Mouse (Mus musculus) ovary, adult 18-20 months (tissue): ENCODE data around the gene Atp6v1g1.

Experiments used
- DNase-seq: peaks from one replicate; pipeline ENCODE4 v3.0.0; 2022; ENCODE audit warnings: low spot score, mixed read lengths

Atp6v1g1 gene

DNA sequence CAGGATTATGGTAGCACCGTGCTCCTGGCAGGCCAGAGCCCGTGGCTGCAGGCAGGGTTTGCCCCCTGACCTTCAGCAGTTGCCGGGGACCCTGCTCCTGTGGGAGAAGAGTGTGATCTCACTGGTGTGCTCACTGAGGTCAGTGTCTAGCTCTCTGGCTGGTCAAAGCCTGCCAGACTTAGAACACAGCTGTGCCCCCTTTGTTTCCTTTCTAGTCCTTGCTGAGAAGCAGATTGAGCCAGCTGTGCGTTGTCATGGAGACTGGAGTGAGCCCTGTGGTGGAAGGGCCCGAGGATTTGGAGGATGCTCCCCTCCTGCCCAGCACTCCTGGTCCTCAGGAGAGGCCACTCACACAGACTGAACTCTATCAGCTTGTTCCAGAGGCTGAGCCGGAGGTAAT is 35.5 kb downstream of the Atp6v1g1 start:
- DNase-seq = no peak

DNA sequence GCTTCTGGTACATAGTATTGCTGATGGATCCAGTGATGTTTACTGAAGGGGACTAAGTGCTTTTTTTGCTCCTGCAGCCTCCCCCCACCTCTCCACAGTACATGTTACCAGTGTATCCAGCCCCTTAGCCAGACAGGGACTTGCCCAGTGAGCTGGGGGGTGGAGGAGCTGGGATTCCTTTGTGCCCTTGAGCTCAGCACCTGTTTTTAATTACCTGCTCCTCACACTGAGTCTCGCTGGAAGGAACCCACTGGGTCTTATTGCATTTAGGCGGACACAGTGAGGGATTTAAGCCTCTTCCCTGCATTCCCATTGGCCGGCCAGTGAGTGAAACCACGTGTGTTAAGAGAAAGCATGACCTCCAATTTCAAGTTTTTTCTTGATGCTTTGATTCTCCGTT is 38.0 kb downstream of the Atp6v1g1 start:
- no peak for DNase-seq

DNA sequence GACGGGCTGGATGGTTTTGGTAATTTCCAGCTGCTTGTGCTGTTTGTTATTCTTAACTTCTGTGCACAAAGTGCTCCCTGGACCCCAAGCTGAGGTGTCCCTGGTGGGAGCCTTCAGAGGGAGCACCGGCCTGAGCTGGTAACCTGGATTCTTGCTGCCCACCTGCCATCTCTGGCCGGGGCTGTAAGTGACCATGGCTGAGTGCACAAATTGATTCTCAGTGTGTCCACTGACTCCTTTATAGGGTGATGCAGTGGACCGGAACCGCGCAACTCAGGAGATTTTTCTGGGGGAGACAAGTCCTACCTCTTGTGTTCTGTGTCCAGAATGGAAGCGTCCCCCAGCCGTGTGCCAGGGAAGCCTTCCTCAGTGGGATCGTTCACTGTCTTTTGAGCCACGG is 40.6 kb downstream of the Atp6v1g1 start:
- no peak for DNase-seq

DNA sequence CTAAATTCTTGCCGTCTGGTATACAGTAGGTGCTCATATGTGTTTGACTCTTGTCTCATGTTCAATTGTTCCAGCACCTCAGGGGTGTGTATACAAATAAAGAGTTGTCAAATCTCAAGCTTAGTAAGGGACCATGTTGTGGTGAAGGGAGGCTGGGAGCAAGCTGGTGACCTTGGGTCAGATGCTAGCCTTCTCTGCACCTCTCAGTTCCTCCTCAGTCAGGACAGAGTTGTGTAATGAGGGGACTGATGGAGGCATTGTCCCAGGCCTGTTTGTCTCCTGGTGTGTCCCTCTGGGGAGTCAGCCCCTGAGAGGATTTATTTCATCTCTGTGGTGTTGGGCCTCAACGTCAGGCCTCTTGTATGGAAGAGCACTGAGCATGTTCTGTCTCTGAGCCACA is 41.7 kb downstream of the Atp6v1g1 start:
- no peak for DNase-seq

DNA sequence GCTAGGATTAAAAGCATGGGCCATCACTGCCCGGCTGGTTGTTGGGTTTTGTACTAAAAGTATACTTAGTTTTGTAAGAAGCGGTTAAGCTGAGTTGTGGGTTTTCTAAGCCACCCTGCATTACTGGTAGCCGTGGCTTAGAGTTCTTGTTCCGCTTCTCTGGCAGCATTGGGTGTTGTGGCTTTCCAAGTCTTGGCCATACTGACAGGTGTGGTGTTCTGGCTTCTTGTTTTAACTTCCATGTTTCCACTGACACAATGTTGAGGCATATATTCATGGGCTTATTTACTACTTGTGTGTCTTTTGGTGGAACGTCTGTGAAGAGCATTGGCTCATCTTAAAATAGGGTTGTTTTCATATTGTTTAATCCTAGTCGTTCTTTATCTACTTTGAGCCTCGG is 45.4 kb downstream of the Atp6v1g1 start:
- DNase-seq = no peak

DNA sequence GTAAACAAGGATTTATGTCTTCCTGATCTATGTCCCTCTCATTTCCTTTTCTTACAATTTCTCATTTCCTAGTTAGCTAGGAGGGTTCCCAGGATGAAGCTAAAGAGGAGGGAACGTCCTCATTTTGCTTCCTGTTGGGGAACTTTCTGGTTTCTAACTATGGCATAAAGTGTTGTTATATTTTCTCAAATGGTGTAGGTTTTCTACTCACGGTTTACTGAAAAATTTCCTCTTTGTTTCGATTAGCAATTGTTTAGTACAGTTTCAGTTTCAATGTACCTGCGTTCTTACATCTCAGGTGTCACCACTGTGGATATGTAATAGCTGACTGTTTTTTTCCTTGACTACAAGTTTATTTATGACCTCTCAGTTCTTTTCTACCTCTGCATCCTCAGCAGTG is 46.0 kb downstream of the Atp6v1g1 start:
- no peak for DNase-seq

DNA sequence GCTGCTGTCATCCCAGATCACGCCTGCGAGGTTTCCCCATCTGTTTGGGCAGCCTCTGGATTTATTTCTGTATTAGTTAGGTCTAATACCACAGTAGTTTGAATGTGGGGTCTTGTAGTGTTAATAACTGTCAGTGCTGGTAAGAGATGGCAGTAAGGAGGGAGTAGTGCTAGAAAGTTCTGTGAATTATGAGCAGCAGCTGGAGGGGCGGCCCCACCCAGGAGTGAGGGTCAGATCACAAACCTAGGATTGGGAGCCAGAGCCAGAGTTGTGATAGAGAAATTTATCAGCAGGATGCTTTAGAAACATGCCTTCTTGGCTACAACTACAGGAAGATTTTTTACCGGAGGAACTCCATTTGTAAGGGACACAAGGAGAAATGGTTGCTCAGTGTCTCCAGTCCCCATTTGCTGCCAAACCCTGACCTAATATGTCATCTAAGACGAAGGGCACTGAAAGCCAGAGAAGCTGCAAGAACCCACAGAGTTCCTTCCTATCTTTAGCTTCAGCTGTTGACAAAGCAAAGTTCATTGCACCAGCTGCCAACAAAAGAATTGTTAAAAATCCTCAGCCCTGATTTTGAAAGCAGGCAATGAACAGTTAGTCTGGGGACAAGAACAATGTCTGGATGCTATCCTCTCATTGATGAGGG is 50.0 kb downstream of the Atp6v1g1 start:
- DNase-seq = no peak

DNA sequence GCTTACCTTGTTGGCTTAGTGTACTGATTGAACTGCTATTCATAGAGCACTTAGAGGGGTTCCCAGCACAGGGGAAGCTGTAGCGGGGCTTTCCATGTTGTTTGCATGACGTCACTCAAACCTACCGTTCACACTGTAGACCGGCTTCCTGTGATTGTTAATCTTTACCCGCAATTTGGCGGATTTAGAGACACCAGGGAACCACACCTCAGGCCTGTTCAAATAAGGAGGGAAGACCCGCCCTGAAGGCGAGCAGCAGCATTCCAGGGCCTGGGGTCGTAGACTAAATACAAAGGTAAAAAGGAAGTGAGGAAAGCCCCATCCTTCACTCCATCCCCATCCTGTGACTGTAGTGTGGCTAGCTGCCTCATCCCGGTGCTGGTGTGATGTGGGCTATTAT is 50.7 kb downstream of the Atp6v1g1 start:
- DNase-seq = no peak

DNA sequence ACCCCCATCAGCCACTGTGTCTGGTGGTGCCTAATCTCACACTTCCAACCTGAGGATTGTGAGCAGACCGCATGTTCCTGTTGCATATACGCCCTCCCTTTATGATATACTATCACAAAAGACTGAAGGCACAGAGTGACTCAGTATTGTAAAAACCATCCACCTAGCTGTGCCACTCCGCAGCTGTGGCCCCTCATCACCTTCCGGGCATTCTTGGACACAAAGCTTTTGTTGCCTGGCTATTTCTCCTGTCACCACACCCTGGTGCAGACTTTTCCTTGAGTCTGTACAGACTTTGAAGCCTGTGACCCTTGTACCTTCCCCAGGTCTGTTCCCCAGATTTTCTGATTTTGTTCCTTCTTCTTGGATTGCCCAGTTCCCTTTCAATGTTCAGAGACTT is 51.4 kb downstream of the Atp6v1g1 start:
- no peak for DNase-seq
